Mouse (Mus musculus): ENCODE measurements around the gene Slc6a11.
A peak's percentile ranks its signal among the peaks of the same experiment; 100 is the strongest.

Slc6a11 gene

DNA sequence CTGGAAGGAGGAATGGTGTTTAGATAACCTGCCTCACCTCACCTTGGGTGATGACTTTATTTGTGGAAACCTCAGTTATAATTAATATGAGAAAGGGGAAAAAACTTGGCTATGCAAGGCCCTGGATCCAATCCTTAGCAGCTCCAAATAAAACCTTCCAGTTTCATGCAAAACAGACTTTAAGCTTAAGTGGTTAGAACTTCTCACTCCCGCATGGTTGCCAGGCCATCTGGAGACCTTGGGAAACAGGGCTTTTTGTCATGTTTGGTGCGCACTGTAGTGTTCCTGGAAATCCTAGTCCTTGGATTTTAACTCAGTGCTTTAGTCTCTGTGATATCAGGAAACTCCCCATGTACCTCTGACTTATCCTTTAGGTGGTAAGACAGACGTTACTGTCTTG, 47.1 kb downstream of the Slc6a11 start:
- DNase-seq (ENCODE audit: low spot score in 2 of 2): no peak

DNA sequence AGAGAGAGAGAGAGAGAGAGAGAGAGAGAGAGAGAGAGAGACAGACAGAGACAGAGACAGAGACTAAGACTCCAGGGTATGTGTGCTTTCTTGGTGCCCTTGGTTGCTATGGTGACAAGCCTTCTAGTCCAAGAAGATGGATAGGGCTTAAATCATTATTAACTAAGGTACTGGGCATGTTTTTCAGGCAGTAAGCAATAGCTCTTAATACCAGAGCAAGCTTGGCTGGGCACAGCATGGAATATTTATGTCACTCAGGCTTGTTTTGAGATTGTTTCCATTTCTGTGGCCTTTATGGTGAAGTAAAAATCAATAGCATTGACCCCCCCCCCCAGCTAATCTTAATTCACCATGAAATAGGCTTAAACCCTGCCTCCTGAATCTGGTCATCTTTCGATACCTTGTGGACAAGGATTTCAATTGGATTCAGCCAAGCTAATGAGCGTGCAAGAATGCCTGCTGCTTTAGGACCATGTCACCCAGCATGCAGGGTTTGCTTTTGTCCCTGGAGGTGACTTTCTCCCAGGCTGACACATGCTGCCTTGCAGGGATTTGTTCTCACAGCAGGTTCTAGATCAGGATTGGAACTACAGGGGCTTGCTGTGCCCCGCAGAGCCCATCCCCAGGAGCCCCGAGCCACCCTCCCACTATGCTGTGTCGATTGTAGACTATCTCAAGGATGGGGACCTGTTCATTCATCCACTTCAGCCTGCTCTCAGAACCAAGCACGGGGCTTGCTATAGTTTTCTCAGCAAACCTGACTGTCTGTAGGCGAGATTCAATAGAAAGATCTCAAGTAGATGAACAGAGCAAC, 51.5 kb downstream of the Slc6a11 start:
- no peak for DNase-seq (ENCODE audit: low spot score in 2 of 2)

DNA sequence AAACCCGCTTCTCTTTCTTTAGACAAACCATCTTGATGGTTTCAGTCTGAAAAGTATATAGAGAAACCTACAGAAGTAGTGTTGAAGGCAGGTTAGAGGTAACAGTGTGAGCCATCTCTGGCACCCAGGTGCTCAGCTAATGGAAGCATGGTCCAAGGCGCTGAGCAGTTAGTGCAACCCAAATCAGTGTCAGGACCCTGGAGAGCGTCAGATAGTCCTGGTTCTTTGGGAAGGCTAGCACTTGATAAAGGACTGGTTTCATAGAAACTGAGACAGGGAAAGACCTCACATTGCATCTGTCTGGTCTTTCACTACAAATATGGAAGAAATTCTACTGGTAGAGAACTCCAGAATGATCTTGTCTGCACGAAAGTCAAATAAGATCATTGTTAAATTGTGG, 56.1 kb downstream of the Slc6a11 start:
- DNase-seq (ENCODE audit: low spot score in 2 of 2): no peak

DNA sequence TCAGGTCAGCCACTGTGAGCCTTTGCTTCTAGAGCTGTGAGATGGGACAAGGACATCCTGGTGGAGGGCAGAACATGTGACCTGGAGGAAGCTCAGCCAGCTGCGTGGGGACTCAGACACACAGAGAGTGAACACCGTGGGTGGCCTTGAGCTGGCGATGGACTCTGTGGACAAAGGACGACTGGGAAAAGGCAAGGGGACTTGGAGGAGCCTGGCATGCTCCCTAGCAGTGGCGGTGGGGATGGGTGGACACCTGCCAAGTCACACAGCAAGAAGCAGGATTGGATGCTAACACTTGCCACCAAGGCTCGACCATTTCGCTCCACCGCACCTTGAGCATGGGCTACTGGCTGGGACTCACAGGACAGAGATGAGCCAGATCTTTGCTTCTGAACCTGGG, 57.8 kb downstream of the Slc6a11 start:
- DNase-seq (ENCODE audit: low spot score in 2 of 2): peak in 1 of 2 experiments; percentile 33

DNA sequence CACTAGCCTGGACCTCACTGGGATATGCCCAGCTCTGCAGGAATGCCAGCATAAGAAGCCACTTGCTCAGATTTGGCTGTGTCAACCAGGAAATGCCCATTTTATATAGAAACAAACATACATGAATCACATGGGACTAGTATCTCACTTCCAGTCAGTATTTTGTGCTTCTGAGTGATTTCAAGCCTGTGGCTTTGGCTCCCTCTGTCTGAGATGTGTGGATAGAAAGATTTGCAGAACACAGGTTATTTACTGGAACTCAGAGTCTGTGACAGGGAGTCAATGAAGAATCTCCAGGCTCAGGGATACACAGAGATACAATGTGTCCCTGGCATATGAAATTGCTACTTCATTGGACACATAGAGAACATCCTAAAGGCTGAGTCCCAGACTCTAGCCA, 65.0 kb downstream of the Slc6a11 start:
- DNase-seq (ENCODE audit: low spot score in 2 of 2): no peak

DNA sequence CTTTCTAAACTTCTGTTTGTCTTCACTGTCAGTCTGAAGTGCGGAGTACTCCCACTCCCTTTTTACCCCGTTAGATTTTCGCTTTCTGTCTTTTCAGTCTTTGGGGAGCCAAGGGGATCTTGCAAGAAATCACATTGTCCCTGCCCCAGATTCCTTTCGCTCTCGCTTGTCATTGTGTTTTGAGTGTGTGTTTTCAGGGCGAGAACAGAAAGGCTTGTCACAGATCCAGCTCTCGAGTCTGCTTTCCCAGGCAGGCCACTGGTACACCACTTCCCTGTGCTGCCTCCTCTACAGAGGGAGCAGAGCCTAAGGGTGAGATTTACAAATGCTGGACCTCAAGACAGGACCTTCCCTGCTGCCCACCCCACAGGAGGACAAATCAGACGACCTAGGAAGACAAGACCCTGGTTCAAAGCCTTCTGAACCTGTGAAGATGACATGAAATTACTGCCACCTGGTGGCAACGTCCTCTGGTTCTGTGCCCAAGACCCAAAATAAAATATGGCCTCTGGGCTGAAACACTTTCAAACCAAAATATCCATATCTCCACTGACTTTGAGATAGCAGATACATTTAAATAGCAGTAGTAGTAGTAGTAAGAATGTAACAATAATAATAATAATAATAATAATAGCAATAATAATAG, 68.3 kb downstream of the Slc6a11 start:
- DNase-seq (ENCODE audit: low spot score in 2 of 2): peak in 1 of 2 experiments; percentile 44

DNA sequence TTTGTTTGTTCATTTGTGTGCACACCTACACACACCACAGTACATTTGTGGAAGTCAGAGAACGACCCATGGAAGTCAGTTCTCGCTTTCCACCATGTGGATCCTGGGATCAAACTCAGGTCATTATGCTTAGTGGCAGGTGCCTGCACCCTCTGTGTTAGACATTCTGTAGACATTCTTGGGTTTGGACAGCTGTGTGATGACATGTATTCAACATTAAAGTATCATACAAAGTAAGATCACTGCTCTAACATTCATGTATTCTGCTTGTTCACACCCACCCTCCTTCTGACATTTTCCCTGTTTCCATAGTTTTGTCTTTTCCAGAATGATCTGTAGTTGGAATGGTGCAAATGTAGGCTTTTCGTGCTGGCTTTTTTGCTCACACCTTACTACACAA, 73.5 kb downstream of the Slc6a11 start:
- DNase-seq (ENCODE audit: low spot score in 2 of 2): no peak

DNA sequence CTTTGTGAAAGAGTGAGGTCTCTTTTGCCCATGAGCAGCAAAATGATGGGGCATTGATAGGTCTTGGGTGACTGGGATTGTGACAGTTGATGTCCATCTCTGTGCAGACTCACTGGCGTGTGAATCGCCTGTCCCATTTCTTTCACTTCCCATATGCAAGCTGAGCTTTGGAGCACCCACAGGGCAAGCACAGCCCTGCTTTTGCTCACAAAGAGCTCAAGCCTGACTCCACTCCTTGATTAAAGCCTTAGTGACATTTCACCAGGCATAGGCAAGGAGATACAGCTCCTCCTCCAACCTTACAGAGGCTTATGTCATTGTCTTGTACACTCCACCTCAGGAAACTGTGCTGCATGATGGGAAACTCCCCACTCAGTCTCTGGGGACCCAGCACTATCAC, 77.3 kb downstream of the Slc6a11 start:
- no peak for DNase-seq (ENCODE audit: low spot score in 2 of 2)

DNA sequence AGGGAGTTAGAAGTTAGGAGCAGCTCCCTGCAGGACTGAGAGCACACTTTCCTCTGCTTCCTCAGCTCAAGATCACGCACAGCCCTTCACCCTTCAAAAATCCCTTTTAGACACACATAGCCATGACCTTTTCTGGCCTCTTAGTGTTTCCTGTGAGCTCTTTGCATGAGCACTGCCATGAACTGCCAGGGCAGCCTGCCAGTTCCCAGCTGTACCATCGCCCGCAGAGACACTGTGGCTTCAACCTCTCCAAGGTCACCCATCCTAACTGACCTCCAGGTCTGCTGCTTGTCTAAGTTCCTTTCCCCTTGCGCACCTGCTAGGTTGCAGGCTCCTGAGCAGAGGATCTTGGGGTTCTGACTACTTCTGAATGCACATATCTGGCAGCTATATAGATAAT, 83.4 kb downstream of the Slc6a11 start:
- DNase-seq (ENCODE audit: low spot score in 2 of 2): no peak

DNA sequence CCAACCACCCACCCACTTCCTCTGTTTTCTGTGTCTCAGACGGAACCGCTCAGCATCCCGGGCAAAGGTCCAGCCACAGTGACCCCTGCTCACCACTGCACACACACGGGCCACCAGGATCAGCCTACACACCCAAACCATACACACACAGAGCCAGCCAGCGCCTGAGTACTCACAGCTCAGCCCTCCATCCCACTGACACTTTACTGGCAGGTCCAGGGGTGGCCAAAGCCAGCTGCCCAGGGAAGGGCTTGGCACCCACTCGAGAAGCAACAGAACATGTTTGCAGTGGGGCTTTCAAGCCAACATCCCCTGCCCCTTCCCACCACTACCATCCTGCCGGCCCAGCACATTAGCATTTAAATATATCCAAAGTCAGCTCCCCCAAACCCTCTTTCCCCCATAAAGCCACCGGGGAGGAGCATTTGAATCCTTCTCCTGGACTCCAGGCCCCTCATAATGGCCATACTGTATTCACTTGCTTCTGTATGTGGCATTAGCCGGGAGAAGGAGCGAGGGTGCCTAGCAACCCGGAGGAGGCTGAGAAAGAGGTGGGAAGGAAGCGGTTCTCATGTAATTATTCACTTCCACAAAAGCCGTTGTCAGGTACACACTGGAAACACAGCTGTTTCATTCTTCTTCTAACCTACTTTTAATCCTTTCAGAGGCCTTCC, 85.8 kb downstream of the Slc6a11 start:
- DNase-seq (ENCODE audit: low spot score in 2 of 2): peak in 1 of 2 experiments; percentile 29

DNA sequence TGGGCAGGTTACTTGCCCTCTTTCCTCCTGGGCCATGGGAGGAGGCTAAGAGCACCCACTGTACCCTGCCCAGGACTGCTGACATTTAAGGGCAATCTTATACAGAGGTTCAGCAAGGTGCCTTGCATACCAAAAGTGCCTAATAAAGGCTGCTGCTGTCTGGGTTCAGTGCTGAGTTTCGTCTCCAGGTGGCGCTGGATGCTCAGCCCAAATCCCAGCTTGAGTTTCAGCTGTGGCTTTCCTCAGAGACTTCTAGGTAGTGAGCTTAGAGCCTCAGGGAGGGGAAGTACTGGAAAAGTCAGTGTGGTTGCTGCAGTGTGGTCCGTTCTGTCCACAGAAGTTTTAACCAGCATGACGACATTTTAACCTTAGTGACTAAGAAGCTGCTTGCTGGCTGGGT, 93.4 kb downstream of the Slc6a11 start:
- peak in 1 of 2 experiments; percentile 42 for DNase-seq (ENCODE audit: low spot score in 2 of 2)

DNA sequence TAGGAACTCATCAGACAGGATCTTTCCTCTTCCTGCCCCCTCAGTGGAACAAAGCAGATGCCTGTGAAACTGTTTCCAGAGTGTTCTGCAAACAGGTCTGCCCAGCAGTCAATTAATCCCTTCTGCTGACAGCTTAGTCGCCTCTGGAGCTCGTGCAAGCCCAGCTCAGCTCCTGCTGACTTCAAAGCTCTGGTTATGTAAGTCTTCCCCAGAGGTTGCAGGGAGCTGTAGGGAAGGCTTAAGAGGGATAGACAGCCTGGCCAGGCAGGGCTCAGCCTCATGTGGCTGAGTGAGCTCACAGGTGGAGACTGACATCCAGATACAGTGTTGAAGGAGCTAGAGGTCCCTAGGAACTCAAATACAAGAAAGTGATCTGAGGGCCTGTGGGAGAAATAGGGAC, 96.3 kb downstream of the Slc6a11 start:
- no peak for DNase-seq (ENCODE audit: low spot score in 2 of 2)

DNA sequence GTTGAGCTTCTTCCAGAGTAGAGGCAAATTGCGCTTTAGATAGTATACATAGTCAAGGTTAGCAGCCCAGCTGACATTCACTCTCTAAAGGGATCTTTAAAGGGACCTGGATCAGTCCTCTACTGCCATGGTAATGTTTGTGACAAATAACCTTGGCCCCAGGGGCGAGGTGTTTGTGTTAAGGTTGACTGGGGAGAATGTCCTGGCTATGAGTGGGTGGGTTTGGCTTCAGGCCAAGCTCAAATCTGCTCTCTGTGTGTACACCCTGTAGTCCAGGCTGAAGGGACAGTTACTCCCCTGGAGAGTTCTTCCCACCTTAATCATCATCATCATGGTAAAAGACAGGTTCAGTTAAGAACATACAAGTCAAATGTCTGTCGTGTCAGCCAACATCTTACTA, 97.2 kb downstream of the Slc6a11 start:
- no peak for DNase-seq (ENCODE audit: low spot score in 2 of 2)

DNA sequence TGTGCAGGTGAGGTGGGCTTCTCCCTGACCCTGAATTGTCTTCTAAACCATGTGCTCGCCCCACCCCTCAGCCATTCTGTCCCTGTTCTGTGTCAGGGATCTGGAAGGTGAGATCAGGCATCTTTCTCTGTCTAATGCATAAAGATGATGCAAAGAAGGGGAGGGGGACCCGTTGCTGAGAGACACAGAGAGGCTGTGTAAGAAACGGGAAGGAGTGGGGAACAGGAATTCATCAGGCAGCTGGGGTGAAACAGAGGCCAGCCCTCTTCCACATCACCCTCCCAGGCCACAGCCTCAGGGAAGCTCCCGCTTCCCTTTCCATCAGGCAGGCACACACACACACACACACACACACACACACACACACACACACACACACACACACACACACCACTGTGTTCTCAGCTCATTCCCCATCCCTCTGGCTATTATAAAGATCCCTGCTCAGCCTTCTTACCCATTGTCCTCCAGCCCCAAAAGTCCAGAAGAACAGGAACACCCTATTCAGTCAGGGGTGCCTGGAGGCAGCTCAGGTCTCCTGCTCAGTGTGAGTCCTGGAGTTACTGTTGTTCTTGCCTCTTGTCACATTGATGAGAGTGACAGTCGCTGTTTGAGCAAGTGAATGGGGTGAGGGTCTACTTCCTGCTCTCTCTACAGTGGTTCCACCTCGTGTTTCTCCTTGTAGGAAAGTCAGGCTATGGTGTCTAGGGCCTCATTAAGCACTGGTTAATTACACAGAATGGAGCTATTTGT, 108.0 kb downstream of the Slc6a11 start:
- DNase-seq (ENCODE audit: low spot score in 2 of 2): no peak

DNA sequence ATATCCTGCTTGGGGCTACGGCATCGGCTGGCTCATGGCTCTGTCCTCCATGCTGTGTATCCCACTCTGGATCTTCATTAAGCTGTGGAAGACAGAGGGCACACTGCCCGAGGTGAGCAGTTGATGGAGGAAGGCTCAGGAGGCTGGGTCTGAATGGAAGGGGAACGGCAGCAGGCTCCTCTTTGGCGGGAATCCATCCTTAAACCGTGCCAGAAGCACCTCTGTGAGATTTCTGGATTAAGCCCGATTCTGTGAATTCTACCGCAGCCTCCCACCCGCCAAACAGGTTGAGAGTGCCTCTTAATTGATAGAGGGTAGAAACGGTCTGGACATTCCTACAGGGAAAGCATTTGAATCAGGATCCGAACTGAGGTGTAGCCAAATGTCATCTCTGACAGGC, 114.6 kb downstream of the Slc6a11 start:
- peak in 1 of 2 experiments; percentile 45 for DNase-seq (ENCODE audit: low spot score in 2 of 2)

DNA sequence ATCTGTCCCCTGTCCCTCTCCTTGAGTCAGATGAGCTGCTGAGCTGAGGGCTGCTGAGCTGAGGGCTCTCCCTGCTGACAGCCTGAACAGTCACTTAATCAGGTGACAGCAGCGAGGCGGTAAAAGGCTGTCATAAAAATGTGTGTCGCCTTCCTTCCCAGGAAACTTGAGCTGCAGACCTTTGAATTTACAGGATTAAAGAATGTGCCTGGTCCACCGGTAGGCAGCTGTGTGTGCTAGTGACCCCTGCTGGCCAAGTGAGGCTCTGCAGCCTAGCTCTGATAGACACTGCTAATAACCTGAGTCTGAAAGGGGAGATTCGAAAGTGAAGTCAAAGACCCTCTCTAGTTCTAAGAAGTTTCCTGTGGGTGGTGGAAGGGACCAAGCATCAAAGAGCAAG, 119.3 kb downstream of the Slc6a11 start:
- DNase-seq (ENCODE audit: low spot score in 2 of 2): peak; percentile 67 to 83

DNA sequence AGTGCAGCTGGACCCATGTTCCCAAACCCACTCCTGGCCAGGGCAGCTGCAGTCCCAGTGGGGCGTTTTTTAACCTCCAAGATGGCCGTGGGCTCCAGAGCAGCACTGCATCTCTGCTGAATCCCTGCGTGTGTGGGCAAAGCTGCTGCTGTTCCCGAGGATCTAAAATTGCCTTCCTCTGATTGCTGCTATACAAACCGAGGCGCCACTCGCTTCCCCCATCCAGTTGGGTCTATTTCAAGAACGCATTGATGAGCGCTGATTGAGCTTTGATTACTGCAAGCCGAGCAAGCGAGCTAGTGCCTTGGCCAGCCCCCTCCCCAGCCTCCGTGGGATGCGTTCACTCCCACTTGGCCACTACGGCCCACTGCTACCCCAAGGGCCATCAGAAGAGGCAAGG, 123.9 kb downstream of the Slc6a11 start:
- no peak for DNase-seq (ENCODE audit: low spot score in 2 of 2)

DNA sequence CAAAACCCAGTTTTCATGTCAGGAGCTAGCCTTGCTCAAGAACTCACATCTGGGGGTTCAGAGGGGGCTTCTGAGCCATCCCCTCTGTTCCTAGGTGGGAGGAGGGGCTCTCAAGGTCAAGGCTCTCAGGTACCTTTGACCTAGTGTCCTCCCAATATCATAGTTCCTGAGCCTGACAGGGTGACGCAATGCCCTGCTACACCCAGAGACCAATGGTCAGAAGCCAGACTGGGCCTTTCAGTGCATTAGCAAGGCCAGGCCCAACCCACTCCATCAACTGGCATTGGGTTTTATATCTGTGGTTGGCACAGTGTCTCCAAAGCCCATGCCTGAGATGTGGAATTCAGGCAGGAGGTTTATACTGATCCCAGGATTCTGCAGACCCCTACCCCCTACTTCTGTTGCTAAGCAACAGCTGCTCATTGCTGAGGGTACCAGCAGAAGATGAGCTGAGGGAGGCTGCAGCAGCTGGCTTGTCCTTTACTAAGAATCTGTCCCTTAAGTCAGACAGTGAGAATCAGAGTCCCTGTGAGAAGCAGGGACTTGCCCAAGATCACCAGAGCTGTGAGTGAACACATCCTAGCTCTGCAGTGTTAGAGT, 126.8 kb downstream of the Slc6a11 start:
- no peak for DNase-seq (ENCODE audit: low spot score in 2 of 2)

DNA sequence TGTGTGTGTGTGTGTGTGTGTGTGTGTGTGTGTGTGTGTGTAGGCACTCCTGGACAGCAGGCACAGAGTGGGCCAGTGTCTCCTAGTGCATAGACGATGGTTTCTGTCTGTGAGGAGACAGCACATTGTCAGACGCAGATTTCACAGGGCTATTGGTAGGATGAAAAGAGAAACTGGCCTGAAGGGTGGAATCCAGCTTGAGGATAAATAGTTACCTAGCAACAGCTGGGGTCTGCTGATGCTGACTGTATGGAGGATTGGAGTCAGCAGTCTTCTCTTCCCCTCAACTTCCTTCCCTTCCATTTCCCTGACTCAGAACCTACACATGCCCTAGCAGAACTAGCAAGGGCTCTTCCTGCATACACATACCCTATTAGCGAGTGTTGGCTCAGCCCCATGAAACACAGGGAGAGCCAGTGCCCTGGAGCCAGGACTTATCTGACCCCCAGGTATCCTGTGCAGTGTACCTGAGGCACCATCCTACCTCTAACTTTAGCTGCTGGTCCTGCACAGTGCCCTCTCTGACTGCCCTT, 127.7 kb downstream of the Slc6a11 start:
- no peak for DNase-seq (ENCODE audit: low spot score in 2 of 2)

DNA sequence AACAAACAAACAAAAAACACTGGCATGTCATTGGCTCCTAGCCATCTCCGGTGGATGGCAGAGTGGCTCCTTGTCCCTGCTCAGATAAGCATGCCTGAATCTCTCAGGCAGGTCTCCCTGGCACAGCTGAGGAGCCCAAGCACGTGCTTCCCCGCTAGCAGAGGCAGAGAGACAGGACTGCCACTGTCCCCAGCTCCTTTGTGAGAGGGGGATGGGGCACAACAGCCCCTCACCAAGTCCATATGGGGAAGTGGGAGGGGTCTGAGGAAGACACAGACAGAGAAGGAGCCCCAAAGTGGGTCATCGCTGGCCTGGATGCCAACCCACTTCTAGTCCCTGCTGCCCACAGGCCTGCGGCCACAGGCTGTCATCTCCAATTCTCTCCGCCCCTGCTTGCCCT, 130.6 kb downstream of the Slc6a11 start:
- peak in 1 of 2 experiments; percentile 56 for DNase-seq (ENCODE audit: low spot score in 2 of 2)

DNA sequence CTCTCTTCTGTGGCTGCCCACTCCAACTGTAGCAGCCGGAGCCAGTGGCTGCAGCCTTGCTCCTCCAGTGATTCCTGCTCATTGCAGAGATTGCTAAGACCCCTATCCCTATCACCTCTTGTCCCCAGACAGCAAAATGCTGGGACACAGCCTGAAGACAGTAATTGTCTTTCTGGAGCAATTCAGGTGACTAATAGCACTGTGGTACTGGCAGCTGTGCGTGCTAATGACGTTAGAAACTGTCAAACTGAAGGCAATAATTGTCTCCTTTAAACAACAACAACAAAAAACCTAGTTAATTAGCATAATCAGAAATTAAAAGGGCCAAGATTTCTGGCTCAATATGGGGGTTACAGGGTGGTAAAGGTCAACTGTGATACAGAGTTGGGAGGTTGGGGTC, 133.0 kb downstream of the Slc6a11 start:
- no peak for DNase-seq (ENCODE audit: low spot score in 2 of 2)
